Mouse (Mus musculus) liver, embryonic 14.5 days (tissue): ENCODE measurements around the gene Tra2b. TPM values are rescaled to one million over a fixed set of nuclear protein-coding genes. Genes with fewer than 3 reads are reported as not detected.
"Not testable (repeated sequence)": the region's sequence is repeated elsewhere in the genome, so short reads cannot be mapped to it uniquely, and the experiment has no call there.

Source experiments
- ATAC-seq: fragments of 200-750 bp; cut with Nextera tagmentation; 2 replicates; pipeline ENCODE4 v1.8.0; 2017; ENCODE audit warnings: moderate number of reproducible peaks, mild to moderate bottlenecking, moderate library complexity; ENCODE audit not compliant: insufficient read depth
- DNase-seq, 3 experiments: peaks; one replicate each; pipeline ENCODE4 v3.0.0-alpha.2; 2012 to 2013; ENCODE audit warnings: low read depth in 3 of 3, low spot score in 3 of 3
- H3K27ac ChIP-seq: fragments of 300-500 bp; sonication (generic); 2 replicates; pipeline ENCODE4 v1.5.1; 2014; ENCODE audit warnings: moderate library complexity, mild to moderate bottlenecking, control low read depth, inconsistent platforms
- H3K27me3 ChIP-seq: fragments of 300-500 bp; sonication (generic); 2 replicates; pipeline ENCODE4 v1.6.1; 2014; ENCODE audit warnings: mild to moderate bottlenecking, low read length, moderate library complexity; ENCODE audit not compliant: control insufficient read depth, insufficient read depth
- H3K36me3 ChIP-seq: fragments of 300-500 bp; sonication (generic); replicated peaks from 2 replicates; pipeline ENCODE4 v1.6.1; 2014; ENCODE audit warnings: low read depth; ENCODE audit not compliant: control insufficient read depth, insufficient read depth
- H3K4me1 ChIP-seq, 2 experiments: fragments of 200-500 bp in 1 of 2; fragments of 300-500 bp in 1 of 2; sonication (generic) in 1 of 2; replicated peaks; 2 replicates each; pipeline ENCODE4 v1.6.1; 2012 to 2014; ENCODE audit warnings: antibody characterized with exemption in 1 of 2, inconsistent platforms in 1 of 2, low read length in 1 of 2; ENCODE audit not compliant: control insufficient read depth in 2 of 2, insufficient read depth in 2 of 2
- H3K4me2 ChIP-seq: fragments of 300-500 bp; sonication (generic); 2 replicates; pipeline ENCODE4 v1.6.1; 2014; ENCODE audit warnings: low read depth, mild to moderate bottlenecking, control low read depth, moderate library complexity
- H3K4me3 ChIP-seq, 2 experiments: fragments of 200-500 bp in 1 of 2; fragments of 300-500 bp in 1 of 2; sonication (generic) in 1 of 2; 2 replicates each; pipeline ENCODE4 v1.5.1; 2012 to 2014; ENCODE audit warnings: low read depth in 2 of 2, low read length in 2 of 2, mild to moderate bottlenecking in 2 of 2, control low read depth in 1 of 2, inconsistent platforms in 1 of 2, moderate library complexity in 1 of 2; ENCODE audit not compliant: insufficient read depth in 1 of 2
- H3K9ac ChIP-seq: fragments of 300-500 bp; sonication (generic); replicated peaks from 2 replicates; pipeline ENCODE4 v1.6.1; 2014; ENCODE audit warnings: mild to moderate bottlenecking, control low read depth, moderate library complexity
- H3K9me3 ChIP-seq: fragments of 300-500 bp; sonication (generic); 2 replicates; pipeline ENCODE4 v1.6.1; 2016; ENCODE audit warnings: low read length, mixed read lengths; ENCODE audit not compliant: control insufficient read depth
- CTCF ChIP-seq: IDR thresholded peaks from 2 replicates; pipeline ENCODE4 v1.5.1; 2016; ENCODE audit warnings: antibody characterized with exemption, low read depth, control low read depth
- EP300 ChIP-seq: IDR thresholded peaks from 2 replicates; pipeline ENCODE4 v1.6.1; 2016; ENCODE audit warnings: antibody characterized with exemption, low read depth
- WGBS: fragments of 180-500 bp; shearing (Covaris S2); extraction: QIAGEN DNeasy Blood & Tissue Kit; methylation state at CpG from one replicate; pipeline ENCODE4 v1.1.7; 2014; ENCODE audit not compliant: insufficient replicate concordance; 5-methylcytosine and 5-hydroxymethylcytosine counted together
- polyA plus RNA-seq, 2 experiments: library from polyadenylated mRNA; depleted of rRNA in 1 of 2; stranded (reverse) in 1 of 2; unstranded in 1 of 2; fragments of >200 nt; fragmentation: Nextera tagmentation in 1 of 2; extraction: Ambion mirVana in 1 of 2; gene quantifications; 2 replicates each; pipeline versions ENCODE4 v1.2.1 to v1.2.3; 2012 to 2014

The Tra2b gene
- polyA plus RNA-seq, 2 experiments = 69.7 to 145 TPM

DNA sequence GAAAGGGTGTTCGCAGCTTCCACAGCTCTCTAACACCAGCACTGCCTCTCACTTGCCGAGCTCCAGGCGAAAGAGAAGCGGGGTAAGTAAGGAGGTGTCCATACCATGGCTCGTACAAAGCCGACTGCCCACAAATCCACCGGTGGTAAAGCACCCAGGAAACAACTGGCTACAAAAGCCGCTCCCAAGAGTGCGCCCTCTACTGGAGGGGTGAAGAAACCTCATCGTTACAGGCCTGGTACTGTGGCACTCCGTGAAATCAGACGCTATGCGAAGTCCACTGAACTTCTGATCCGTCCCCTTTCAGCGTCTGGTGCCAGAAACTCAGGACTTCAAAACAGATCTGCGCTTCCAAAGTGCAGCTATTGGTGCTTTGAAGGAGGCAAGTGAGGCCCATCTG is 29.0 kb downstream of the Tra2b start:
- no peak for TF ChIP-seq EP300
- peak; percentile 71 for TF ChIP-seq CTCF
- no peaks in the 10 kb centered on the region for H3K9me3 ChIP-seq
- no peak overlapping the region for H3K4me3 ChIP-seq
- H3K36me3 ChIP-seq = peaks cover 12% of the 10 kb centered on the region
- H3K4me1 ChIP-seq = no peaks in the 10 kb centered on the region
- no peak overlapping the region for H3K9ac ChIP-seq
- H3K27ac ChIP-seq = no peak overlapping the region
- no peaks in the 10 kb centered on the region for H3K27me3 ChIP-seq
- ATAC-seq (no peak), DNase-seq (no peak)
- 89% methylated on average over 16 of the region's 16 CpGs for WGBS
- no peak overlapping the region for H3K4me2 ChIP-seq

DNA sequence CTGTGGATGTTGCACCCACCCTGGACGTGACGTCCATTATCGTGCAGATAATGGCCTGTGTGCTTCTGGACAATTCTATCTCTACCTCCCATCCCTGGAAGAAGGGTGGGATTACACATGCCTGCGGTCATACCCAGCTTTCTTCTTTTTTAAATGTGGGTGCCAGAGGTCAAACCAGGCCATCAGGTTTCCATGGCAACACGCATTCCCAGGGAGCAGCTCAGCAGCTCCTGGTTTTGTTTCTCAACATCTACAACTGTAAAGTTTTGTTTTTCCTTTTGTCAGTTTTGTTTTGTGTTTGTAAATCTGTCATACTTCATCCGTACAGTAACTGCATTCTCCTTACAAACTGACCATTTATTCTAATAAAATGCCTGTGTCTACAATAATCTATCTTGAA is 31.3 kb downstream of the Tra2b start:
- Histone ChIP-seq H3K27me3 (no peaks in the 10 kb centered on the region), H3K4me1 (no peaks in the 10 kb centered on the region), H3K4me3 (no peak overlapping the region), H3K9me3 (no peaks in the 10 kb centered on the region), H3K27ac (no peak overlapping the region), H3K9ac (no peak overlapping the region), H3K36me3 (no peaks in the 10 kb centered on the region), H3K4me2 (no peak overlapping the region)
- TF ChIP-seq CTCF (no peak), EP300 (no peak)
- 65% methylated on average over 6 of the region's 6 CpGs for WGBS
- DNase-seq (no peak), ATAC-seq (no peak)

DNA sequence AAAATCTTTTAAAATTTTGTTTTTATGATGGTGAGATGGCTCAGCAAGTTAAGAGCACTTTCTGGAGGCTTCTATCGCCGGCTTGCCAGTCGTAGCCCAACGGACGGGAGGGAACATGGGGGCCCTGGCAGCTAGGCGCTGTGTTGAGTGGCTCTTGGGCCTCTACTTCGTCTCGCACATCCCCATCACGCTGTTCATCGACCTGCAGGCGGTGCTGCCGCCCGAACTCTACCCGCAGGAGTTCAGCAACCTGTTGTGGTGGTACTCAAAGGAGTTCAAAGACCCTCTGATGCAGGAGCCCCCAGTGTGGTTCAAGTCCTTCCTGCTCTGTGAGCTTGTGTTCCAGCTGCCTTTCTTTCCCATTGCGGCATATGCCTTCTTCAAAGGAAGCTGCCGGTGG is 35.5 kb downstream of the Tra2b start:
- 75% methylated on average over 16 of the region's 16 CpGs for WGBS
- H3K36me3 ChIP-seq, ATAC-seq, DNase-seq, H3K9me3 ChIP-seq, H3K4me1 ChIP-seq, H3K4me3 ChIP-seq, H3K4me2 ChIP-seq, H3K27me3 ChIP-seq, H3K27ac ChIP-seq, H3K9ac ChIP-seq: not testable (repeated sequence)

DNA sequence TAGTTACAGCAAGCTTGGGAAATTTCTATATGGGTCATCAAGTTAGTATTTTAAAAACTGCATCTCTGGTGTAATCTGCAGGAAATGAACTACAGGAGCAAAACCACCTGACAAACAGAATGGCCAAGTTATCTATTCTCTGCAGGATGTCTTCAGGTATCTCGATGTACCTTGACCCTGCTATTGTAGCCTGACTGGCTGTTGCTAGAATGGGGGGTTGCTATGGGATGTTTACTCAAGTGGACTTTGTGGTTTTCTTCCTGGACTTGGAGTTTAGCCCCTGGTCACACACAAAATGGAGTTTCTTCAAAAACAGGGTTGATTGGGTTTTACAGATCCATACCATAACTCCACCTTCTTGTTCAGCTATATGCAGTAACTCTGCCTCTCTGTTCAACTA is 62.3 kb downstream of the Tra2b start:
- Histone ChIP-seq H3K27me3 (no peaks in the 10 kb centered on the region), H3K27ac (no peak overlapping the region), H3K36me3 (no peaks in the 10 kb centered on the region), H3K4me3 (no peak overlapping the region), H3K4me1 (no peaks in the 10 kb centered on the region), H3K9ac (no peak overlapping the region), H3K9me3 (no peaks in the 10 kb centered on the region), H3K4me2 (no peak overlapping the region)
- DNase-seq (no peak), ATAC-seq (no peak)
- no peak for TF ChIP-seq CTCF
- TF ChIP-seq EP300 = no peak
- WGBS = 52% methylated on average over 1 of the region's 1 CpGs

DNA sequence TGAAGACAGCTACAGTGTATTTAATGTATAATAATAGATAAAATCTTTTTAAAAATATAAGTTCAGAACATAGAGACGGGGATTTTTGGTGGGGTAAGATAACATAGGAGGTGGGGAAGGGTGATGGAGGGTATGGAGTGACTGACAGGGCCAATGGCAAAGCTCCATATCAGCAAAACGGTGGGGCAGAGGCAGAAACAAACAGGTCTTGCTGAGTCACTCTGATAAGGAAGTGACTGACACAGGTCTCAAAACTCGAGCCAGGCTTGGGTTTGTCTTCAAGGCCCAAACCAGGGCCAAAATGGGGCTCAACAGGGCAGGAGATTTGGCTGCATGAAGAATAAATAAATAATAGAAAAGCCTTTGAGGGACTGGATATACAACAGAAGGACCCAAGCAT is 63.9 kb downstream of the Tra2b start:
- H3K4me3 ChIP-seq = no peak overlapping the region
- no peak for ATAC-seq
- no peak overlapping the region for H3K9ac ChIP-seq
- peak in 1 of 3 experiments; percentile 4 for DNase-seq
- H3K4me1 ChIP-seq = no peaks in the 10 kb centered on the region
- H3K27me3 ChIP-seq = no peaks in the 10 kb centered on the region
- H3K27ac ChIP-seq = no peak overlapping the region
- no peak overlapping the region for H3K4me2 ChIP-seq
- no peak for TF ChIP-seq CTCF
- H3K9me3 ChIP-seq = no peaks in the 10 kb centered on the region
- H3K36me3 ChIP-seq = no peaks in the 10 kb centered on the region
- WGBS = 16% methylated on average over 3 of the region's 3 CpGs

DNA sequence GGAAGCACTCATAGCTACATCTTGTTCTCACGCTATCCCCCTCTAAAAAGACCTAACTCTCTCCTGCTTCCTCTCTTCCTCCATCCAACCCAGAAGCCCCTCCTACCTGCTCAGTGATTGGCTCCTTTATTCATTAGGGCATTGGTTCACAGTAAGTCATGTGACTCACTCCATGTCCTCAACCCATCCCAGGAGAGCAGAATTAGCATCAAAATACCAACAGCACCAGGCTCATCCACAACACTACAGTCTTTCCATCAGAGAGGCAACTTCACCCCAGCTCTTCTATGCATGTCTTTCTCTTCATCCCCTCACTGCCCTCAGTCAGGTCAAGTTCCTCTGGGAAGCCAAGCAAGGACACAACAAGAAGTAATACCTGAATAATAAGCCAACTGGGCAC is 65.3 kb downstream of the Tra2b start:
- no peaks in the 10 kb centered on the region for H3K27me3 ChIP-seq
- H3K4me3 ChIP-seq = no peak overlapping the region
- WGBS = 71% methylated on average over 1 of the region's 1 CpGs
- H3K4me1 ChIP-seq = no peaks in the 10 kb centered on the region
- DNase-seq (no peak), ATAC-seq (no peak)
- H3K9me3 ChIP-seq = no peaks in the 10 kb centered on the region
- no peaks in the 10 kb centered on the region for H3K36me3 ChIP-seq
- no peak overlapping the region for H3K9ac ChIP-seq
- no peak for TF ChIP-seq CTCF
- no peak for TF ChIP-seq EP300
- H3K27ac ChIP-seq = no peak overlapping the region
- no peak overlapping the region for H3K4me2 ChIP-seq

Other genes starting within 250 kb of the Tra2b start
- 3.4 and 3.7 TPM in 2 replicates for gene Igf2bp2, start 102.7 kb downstream of the Tra2b start, polyA plus RNA-seq (2012; rRNA removed)
- 7.3 and 7.6 TPM in 2 replicates for gene Igf2bp2, start 102.7 kb downstream of the Tra2b start, polyA plus RNA-seq (2014; fragmentation: Nextera tagmentation; extraction: Ambion mirVana)
- 2.5 and 2.7 TPM in 2 replicates for gene Etv5, start 173.7 kb upstream of the Tra2b start, polyA plus RNA-seq (2012; rRNA removed)
- gene Etv5, start 173.7 kb upstream of the Tra2b start, polyA plus RNA-seq (2014; fragmentation: Nextera tagmentation; extraction: Ambion mirVana) = 2.6 and 3.4 TPM in 2 replicates